Mouse (Mus musculus): ENCODE data around the gene 3830406C13Rik. TPM values are rescaled to one million over a fixed set of nuclear protein-coding genes. Genes with fewer than 3 reads are reported as not detected.
A peak's percentile ranks its signal among the peaks of the same experiment; 100 is the strongest.

The 3830406C13Rik gene
- polyA plus RNA-seq, 1 experiment from 2014 or later = 29.3 TPM

DNA sequence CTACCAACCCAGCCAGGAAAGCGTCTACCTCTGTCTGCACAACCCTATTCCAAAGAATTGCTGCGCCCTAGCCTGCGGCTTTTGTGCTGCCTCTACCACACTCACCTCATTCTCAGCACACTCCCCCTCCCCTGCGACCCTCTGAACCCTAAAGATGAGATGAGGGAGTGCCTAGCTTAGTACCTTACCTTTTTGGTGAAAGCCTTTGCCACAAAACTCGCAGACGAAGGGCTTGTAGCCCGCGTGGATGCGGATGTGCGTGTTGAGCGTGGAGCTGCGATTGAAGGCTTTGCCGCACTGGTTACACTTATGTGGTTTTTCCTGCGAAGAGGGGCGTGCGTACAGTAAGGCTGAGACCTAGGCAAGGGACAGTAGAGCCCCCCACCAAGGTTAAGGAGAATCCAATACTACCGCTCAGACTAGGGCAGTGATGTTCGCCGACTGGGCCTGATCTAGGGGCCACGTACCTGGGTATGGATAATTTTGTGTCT is 59.5 kb downstream of the 3830406C13Rik start:
- Histone ChIP-seq H3K4me3 (no peak overlapping the region), H3K36me3 (no peaks in the 10 kb centered on the region), H3K9ac (no peak overlapping the region), H3K4me2 (no peak overlapping the region), H3K27ac (ENCODE audit: poor library complexity, severe bottlenecking) (no peak overlapping the region), H3K4me1 (replicated peaks) (peaks cover 30% of the 10 kb centered on the region), H3K9me3 (replicated peaks) (no peaks in the 10 kb centered on the region), H3K27me3 (replicated peaks) (peaks cover 93% of the 10 kb centered on the region)
- ATAC-seq (ENCODE audit: insufficient number of reproducible peaks, low FRiP score) = no peak
- 2% methylated on average over 20 of the region's 20 CpGs for WGBS

DNA sequence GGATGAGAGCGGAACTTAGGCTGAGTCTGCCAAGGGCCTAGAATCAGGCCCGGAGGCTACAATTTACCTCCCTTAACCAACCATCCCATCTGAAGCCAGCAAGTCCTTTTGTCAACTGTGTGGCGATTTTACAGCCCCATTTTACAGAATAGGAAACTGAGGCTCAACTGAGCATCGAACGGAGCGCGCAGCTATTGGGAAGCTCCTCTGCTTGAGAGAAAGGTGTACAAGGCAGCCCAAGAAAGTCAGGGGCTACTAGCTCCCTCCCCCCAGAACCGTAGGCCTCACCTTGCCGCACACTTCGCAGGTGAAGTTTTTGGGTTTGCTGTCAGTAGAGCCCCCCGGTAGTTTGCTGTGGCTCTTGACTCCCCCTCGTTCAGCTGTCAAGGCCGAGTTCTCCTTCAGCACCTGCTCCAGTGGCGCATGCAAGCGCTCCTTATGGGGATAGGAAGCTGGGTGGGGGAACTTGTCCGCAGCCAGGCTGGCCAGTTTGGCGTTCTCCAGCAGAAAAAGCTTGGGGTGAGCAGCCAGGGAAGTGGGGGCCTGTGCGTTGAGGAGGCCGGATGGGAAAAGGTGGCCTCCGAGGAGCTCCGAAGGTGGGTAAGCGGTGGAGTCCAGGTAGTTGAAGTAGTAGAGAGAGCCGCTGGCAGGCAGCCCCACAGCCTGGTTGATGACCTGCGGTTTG is 60.2 kb downstream of the 3830406C13Rik start:
- Histone ChIP-seq H3K27me3 (replicated peaks) (peaks cover 96% of the 10 kb centered on the region), H3K36me3 (no peaks in the 10 kb centered on the region), H3K9ac (no peak overlapping the region), H3K4me2 (peak overlapping the region; percentile 55), H3K4me1 (replicated peaks) (peaks cover 30% of the 10 kb centered on the region), H3K9me3 (replicated peaks) (no peaks in the 10 kb centered on the region), H3K27ac (ENCODE audit: poor library complexity, severe bottlenecking) (no peak overlapping the region), H3K4me3 (peak overlapping the region; percentile 38)
- 4% methylated on average over 24 of the region's 24 CpGs for WGBS
- no peak for ATAC-seq (ENCODE audit: insufficient number of reproducible peaks, low FRiP score)

DNA sequence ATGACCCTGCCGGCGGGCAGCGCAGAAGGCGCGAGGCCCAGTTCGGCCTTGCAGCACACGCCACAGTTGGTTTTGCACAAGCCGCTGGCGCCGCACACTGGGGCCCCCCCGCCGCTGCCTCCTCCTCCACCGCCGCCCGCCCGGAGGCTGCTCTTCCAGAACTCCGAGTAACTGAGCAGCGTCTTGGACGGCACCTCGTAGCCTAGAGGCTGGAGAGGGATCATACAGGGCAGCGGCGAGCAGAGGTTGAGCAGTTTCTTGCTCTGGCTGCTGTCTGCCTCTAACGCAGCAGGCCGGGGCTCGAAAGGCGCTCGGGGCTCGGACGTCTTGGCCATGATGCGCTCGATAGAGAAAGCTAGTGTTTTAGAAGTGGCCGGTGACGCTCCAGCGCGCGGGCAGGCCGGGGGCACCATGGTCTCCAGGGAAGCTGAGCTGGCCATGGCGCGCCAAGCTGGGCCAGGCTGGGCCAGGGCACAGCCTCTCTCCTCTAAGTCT is 60.8 kb downstream of the 3830406C13Rik start:
- Histone ChIP-seq H3K36me3 (no peaks in the 10 kb centered on the region), H3K9me3 (replicated peaks) (no peaks in the 10 kb centered on the region), H3K4me3 (peak overlapping the region; percentile 38), H3K4me1 (replicated peaks) (peaks cover 30% of the 10 kb centered on the region), H3K4me2 (peak overlapping the region; percentile 55), H3K9ac (no peak overlapping the region), H3K27ac (ENCODE audit: poor library complexity, severe bottlenecking) (no peak overlapping the region), H3K27me3 (replicated peaks) (peaks cover 96% of the 10 kb centered on the region)
- WGBS = under 1% methylated on average over 39 of the region's 39 CpGs
- no peak for ATAC-seq (ENCODE audit: insufficient number of reproducible peaks, low FRiP score)

DNA sequence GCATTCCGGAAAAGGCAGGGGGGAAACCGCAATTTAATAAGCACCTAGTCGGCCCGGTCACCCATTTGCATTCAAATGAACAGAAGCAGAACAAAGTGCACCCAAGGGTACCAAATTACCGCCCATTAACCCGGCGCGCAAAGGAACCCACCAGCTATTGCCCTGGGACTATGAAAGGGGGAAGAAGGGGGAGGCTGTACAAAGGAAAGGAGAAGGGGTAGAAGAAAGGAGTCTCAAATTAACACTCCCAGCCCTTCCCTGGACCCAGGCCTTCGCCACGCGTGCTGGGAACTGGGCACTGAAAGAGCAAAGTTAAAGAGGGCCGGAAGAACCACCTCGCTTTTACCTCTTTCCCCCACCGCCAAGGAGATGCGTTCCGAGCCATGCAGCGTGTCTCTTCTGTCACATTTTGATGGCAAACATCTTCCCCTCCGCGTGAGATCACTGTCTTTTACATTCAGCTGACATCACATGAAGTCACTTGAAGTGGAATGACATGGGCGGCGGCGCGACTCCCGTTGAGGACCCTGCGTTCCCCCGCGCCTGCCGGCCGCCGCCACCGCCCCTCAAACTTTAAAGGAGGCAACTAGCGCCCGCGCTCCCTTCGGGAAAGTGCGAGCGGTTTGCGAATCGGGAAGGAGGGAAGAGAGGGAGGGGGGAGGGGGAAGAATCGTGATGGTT is 61.4 kb downstream of the 3830406C13Rik start:
- H3K4me1 ChIP-seq (replicated peaks) = peaks cover 26% of the 10 kb centered on the region
- no peak for ATAC-seq (ENCODE audit: insufficient number of reproducible peaks, low FRiP score)
- under 1% methylated on average over 40 of the region's 40 CpGs for WGBS
- H3K4me2 ChIP-seq = peak overlapping the region; percentile 55
- H3K27me3 ChIP-seq (replicated peaks) = peaks cover 96% of the 10 kb centered on the region
- no peaks in the 10 kb centered on the region for H3K9me3 ChIP-seq (replicated peaks)
- H3K27ac ChIP-seq (ENCODE audit: poor library complexity, severe bottlenecking) = no peak overlapping the region
- no peak overlapping the region for H3K9ac ChIP-seq
- H3K4me3 ChIP-seq = peak overlapping the region; percentile 38
- H3K36me3 ChIP-seq = no peaks in the 10 kb centered on the region

DNA sequence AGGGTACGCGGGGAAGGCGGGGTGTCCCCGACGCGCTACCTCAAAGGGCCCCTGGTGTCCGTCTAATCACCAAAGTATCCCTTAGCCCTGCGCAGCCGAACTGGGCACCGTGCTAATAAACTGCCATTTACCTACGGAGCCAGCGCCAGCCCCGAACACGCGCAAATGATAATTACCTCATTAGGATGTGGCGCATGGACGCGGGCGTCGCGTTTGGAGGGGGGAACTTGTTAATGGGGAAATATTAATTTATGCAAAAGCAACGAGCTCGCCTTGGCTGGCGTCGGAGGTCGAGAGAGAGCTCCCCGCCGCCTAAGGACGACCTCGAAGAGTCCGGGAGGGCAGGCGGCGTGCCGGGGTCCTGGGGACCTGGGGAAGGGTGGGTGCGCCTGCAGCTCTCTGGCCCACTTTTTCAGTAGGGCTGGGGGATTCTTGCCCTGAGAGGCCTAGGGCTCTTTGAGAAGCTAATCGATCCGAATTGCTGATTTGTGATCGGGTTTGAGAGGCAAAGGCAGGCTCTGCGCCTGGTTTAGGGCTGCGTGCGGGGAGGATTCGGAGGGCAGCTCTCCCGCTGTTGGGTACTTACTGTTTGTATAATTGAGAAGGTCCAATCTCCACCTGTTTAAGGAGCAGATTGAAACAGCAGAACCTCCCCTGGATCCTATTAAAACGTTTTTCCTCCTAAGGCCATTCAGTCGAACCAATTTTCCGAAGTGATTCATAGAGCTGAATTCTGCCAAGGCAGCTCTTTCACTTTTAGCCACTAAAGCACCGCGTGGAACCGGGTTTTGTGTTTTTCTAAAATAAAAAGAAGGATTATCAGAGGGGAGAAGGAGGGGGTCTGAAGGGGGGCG is 62.3 kb downstream of the 3830406C13Rik start:
- Histone ChIP-seq H3K4me1 (replicated peaks) (peaks cover 19% of the 10 kb centered on the region), H3K4me2 (peak overlapping the region; percentile 55), H3K27me3 (replicated peaks) (peaks cover 96% of the 10 kb centered on the region), H3K9me3 (replicated peaks) (no peaks in the 10 kb centered on the region), H3K9ac (no peak overlapping the region), H3K27ac (ENCODE audit: poor library complexity, severe bottlenecking) (no peak overlapping the region), H3K4me3 (peak overlapping the region; percentile 38), H3K36me3 (no peaks in the 10 kb centered on the region)
- no peak for ATAC-seq (ENCODE audit: insufficient number of reproducible peaks, low FRiP score)
- WGBS = under 1% methylated on average over 50 of the region's 50 CpGs

DNA sequence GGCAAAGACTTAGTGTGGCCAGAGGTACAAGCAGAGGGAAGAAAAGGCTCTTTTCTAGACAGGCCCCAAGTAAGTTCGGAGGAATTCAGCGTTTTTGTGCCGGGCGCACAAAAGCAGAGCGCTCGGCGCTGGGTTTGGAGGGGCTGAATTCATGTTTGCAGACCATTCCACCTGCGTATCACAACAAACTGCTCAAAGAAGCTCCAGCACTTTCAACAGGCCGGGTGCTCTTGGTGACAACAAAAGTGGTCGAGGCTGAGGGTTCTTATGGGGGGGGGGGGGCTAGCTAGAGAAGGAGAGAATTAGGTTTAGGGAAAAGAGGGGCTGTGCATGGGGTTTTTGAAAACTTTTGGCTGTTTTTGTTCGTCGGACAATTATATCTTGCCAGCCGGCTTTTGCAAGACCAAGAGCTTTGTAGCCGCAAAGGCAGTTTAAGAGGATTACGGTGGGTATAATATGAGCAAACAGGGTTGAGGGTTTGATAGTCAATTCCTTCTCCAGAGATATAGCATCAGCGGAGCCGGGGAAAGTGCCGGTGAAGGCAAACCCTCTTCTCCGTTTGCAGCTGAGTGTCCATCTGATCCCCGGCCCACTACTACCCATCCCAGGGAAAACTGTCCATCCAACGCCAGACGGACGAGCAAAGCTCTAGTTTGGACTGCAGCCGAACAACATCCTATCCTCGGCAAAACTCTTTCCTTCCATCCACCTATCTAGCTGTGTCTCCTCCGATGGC is 63.1 kb downstream of the 3830406C13Rik start:
- no peaks in the 10 kb centered on the region for H3K9me3 ChIP-seq (replicated peaks)
- WGBS = under 1% methylated on average over 26 of the region's 26 CpGs
- H3K27ac ChIP-seq (ENCODE audit: poor library complexity, severe bottlenecking) = no peak overlapping the region
- H3K4me1 ChIP-seq (replicated peaks) = peaks cover 17% of the 10 kb centered on the region
- peak overlapping the region; percentile 38 for H3K4me3 ChIP-seq
- no peak overlapping the region for H3K9ac ChIP-seq
- peaks cover 96% of the 10 kb centered on the region for H3K27me3 ChIP-seq (replicated peaks)
- H3K36me3 ChIP-seq = no peaks in the 10 kb centered on the region
- peak overlapping the region; percentile 55 for H3K4me2 ChIP-seq
- ATAC-seq (ENCODE audit: insufficient number of reproducible peaks, low FRiP score) = no peak

DNA sequence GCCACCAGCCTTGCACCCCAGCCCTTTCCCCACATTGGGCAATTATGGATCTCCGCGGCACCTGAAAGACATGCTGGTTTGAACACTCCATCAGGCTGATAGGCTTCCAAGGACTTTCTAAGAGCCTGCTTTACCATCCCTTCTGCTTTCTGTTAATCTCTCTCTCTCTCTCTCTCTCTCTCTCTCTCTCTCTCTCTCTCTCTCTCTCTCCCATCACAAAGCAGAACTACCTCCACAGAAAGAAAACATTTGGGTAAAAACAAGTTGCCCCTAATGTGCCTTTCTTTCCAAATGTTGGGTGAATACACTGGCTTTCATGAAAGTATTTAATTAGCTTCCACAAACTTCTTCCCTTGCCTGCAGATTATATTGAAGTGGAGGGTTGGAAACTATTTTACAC is 64.1 kb downstream of the 3830406C13Rik start, which contains the start of gene Fezf2:
TSS of gene Fezf2 (minus strand) at position 101 of the 400 bp plus-strand sequence.
- no peak for ATAC-seq (ENCODE audit: insufficient number of reproducible peaks, low FRiP score)
- 4% methylated on average over 2 of the region's 2 CpGs for WGBS

DNA sequence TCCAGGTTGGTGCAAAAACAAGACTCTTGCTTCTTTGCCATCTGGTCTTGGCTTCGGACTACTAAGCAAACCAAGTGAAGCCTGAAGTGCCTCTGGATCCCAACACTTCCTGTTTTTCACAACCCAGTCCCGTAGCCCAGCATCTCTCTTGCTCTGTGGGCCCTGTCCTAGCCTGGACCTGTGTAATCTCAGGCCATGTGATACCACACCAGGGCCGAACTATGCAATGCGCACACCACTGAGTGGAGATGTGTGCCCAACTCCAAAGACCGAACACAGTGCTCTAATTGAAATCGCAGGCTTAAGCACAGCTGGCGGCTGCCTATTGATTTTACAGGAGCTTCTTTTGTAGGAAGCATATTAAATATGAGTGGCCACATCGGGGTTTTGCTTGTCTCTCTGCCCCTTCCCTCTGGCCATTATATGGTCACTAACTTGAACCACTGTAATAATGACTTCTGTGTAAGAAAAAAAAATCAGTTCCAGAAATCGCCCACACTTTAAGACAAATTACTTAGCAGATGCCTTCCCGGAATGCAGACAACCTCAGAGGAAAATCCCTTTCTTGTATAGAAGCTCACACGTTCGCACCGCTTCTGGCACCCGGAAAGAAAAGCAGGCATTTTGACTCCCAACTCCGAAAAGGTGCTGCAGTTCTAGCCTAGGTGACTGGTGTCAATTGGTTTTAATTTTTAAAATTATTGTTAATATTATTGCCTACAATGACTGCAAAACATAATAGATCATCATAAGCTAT is 65.5 kb downstream of the 3830406C13Rik start:
- Histone ChIP-seq H3K27ac (ENCODE audit: poor library complexity, severe bottlenecking) (no peak overlapping the region), H3K4me3 (no peak overlapping the region), H3K36me3 (no peaks in the 10 kb centered on the region), H3K4me1 (replicated peaks) (peaks cover 13% of the 10 kb centered on the region), H3K27me3 (replicated peaks) (peaks cover 96% of the 10 kb centered on the region), H3K9me3 (replicated peaks) (no peaks in the 10 kb centered on the region), H3K9ac (no peak overlapping the region), H3K4me2 (no peak overlapping the region)
- no peak for ATAC-seq (ENCODE audit: insufficient number of reproducible peaks, low FRiP score)
- WGBS = 11% methylated on average over 15 of the region's 15 CpGs

More for the DNA sequence above, 64.1 kb downstream of the 3830406C13Rik start, which contains the start of gene Fezf2:
- Histone ChIP-seq H3K27ac (ENCODE audit: poor library complexity, severe bottlenecking) (no peak within 1 kb of the TSS), H3K4me3 (peak within 1 kb of the TSS; percentile 38; the same call in 1 of the 2 replicates), H3K9ac (no peak within 1 kb of the TSS), H3K9me3 (replicated peaks) (no peaks in the 10 kb centered on the region), H3K36me3 (no peaks in the 10 kb centered on the region), H3K4me1 (replicated peaks) (peaks cover 17% of the 10 kb centered on the region), H3K4me2 (peak within 1 kb of the TSS; percentile 55), H3K27me3 (replicated peaks) (peaks cover 96% of the 10 kb centered on the region)

DNA sequence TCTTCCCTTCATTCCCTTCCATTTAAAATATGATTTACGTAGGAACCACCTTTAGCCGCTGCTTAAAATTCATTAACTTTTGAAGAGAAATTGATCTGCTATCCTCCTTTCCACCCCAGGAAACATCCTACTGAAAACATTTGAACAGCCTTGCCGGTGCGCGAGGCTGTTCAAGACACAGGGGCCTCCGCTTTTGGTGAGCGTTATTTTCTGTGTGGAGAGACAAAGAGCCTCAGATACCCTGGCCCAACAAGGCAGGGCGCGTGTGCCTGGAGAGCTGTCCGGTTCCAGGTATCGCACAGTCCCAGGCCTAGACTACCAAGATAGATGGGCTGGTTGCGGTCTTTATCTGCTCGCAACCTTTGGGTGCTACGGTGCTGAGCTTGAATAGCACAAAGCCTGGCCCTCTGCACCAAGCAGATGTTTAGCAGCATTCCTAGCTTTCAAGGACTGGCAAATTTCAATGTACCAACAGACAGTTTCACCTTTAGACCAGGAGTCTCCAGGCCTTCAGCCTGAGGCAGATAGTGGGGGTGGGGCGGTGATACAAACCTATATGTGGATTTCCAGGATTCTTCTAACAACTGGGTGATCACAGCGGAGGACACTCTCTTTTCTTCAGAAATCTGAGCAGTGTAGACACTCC is 66.4 kb downstream of the 3830406C13Rik start:
- Histone ChIP-seq H3K36me3 (no peaks in the 10 kb centered on the region), H3K4me3 (no peak overlapping the region), H3K27me3 (replicated peaks) (peaks cover 92% of the 10 kb centered on the region), H3K4me1 (replicated peaks) (0 out of 2 replicates have a peak, but pooled peaks cover 6% of the 10 kb centered on the region), H3K4me2 (no peak overlapping the region), H3K9me3 (replicated peaks) (no peaks in the 10 kb centered on the region), H3K27ac (ENCODE audit: poor library complexity, severe bottlenecking) (no peak overlapping the region), H3K9ac (no peak overlapping the region)
- 9% methylated on average over 16 of the region's 16 CpGs for WGBS
- ATAC-seq (ENCODE audit: insufficient number of reproducible peaks, low FRiP score) = no peak
